ENCODE assay signal across 8 mouse cellular contexts in genomic region chr1:155741988-155742387, GRCm38 (mm10). TPM values are rescaled to one million over a fixed set of nuclear protein-coding genes. Genes with fewer than 3 reads are reported as not detected.
DNase-seq lines count a peak whose midpoint lies in the region; ATAC-seq lines count a peak whose summit lies in the region.

No protein-coding gene starts in this region.

- peaks cover 94% of the 10 kb centered on the region for H3K27me3 ChIP-seq in limb, embryonic 13.5 days

- H3K4me1 ChIP-seq in limb, embryonic 13.5 days: peaks cover 32% of the 10 kb centered on the region

- 0 out of 2 replicates have a peak, but pooled peaks have one; percentile 5 for ATAC-seq in granulocyte monocyte progenitor cell, adult 5-6 weeks (replicated peaks; ENCODE audit: poor library complexity, severe bottlenecking)
- ATAC-seq in limb, embryonic 13.5 days (ENCODE audit: low FRiP score, low read depth): peak; percentile 59

- intact Hi-C loops in heart, postnatal 10 days (cut with DNase I): no loop called here

- no peak overlapping the region for H3K27ac ChIP-seq in limb, embryonic 13.5 days

- WGBS in limb, embryonic 13.5 days: 1% methylated on average over 22 of the region's 26 CpGs

- DNase-seq in heart, adult 11 months: peak; percentile 85
- no peak for DNase-seq in heart, postnatal 10 days
- peak; percentile 63 for DNase-seq in MN1 (ENCODE audit: low spot score)
- DNase-seq in retina, embryonic 14.5 days (ENCODE audit: low spot score): peak; percentile 70
- no peak for DNase-seq in cerebellum, adult 8-10 months
- no peak for DNase-seq in urinary bladder, postnatal 25 days (ENCODE audit: low spot score)

- no peaks in the 10 kb centered on the region for H3K9me3 ChIP-seq in limb, embryonic 13.5 days

- H3K4me3 ChIP-seq in limb, embryonic 13.5 days: peak overlapping the region; percentile 52

- peak overlapping the region; percentile 89 for H3K4me2 ChIP-seq in limb, embryonic 13.5 days (replicated peaks)

- no peaks in the 10 kb centered on the region for H3K36me3 ChIP-seq in limb, embryonic 13.5 days

- H3K9ac ChIP-seq in limb, embryonic 13.5 days: peak overlapping the region; percentile 58

RNA-seq across cellular contexts. Expression of gene Lhx4, which starts 9.5 kb away (rescaled TPM):
- total RNA-seq in heart, postnatal 10 days (2021): not detected
- total RNA-seq in granulocyte monocyte progenitor cell, adult 5-6 weeks (2014; fragmentation: Nextera tagmentation): not detected in 2 replicates
- total RNA-seq in granulocyte monocyte progenitor cell, adult 5-6 weeks (2017): not detected in 2 replicates
- 0.05 TPM in 1 of 2 replicates, not detected in the other for polyA plus RNA-seq in limb, embryonic 13.5 days (2015; fragmentation: Nextera tagmentation; extraction: Ambion mirVana)

Comparison
In these comparisons a context has a peak if more than half of its experiments do, and no peak if none do; other contexts are left out.
1. DNase-seq: peak in heart, adult 11 months (single experiment), MN1 (single experiment) and retina, embryonic 14.5 days (single experiment); none in heart, postnatal 10 days (0 of 2), cerebellum, adult 8-10 months (single experiment) and urinary bladder, postnatal 25 days (single experiment).